Mouse (Mus musculus): ENCODE measurements around the gene Pef1. TPM values are rescaled to one million over a fixed set of nuclear protein-coding genes. Genes with fewer than 3 reads are reported as not detected.

Gene Pef1
- polyA plus RNA-seq, 1 experiment = 73.5 TPM

DNA sequence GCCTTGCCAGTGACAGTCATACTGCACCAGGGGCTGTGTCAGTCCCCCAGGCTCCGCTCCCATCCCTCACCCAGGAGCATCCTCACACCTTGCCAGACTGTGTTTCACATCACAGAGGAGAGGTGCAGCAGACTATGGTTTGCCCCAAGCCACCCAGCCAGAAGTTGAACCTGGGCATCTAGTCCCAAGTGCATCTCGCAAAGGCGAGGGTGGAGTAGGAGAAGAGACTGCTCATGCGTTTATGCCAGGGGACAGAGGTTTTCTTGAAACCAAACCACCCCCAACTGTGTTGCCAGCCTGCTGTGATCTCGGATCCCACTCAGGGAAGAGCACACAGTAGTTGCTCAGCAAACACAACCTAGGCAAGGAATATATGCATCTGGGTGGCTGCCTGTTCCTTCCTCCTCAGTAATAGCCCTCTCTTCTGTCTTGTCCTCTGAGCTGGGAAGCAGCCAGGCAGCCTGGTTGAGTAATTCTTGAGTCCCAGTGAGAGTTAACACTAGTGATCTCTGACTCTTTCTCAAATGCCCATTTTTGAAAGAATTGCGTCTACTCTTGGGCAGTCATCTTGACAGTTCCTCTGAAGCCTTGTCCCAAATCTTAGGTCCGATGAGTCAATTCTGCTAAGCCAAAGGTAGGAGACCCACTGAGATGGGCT is 29.2 kb downstream of the Pef1 start:
- no peak for DNase-seq (ENCODE audit: extremely low spot score in 1 of 2, low spot score in 1 of 2)

DNA sequence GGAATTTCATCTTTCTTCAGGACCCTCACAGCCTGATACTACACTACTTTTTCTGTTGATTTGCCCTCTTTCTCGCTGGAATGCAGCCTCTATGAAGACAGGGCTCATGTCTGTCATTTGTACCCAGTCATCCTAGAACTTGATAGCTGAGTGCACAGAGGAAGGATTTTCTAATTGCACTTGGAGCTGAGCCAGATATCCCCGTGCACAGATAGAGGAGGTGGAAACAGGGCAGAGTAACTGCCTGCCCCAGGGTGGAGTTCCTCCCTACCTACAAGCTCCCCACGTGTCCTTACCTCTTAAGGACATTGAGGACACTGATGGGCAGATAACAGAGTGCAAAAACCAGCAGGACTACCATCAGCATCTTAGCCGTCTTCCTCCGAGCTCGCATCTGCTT is 31.0 kb downstream of the Pef1 start:
- no peak for DNase-seq (ENCODE audit: extremely low spot score in 1 of 2, low spot score in 1 of 2)

DNA sequence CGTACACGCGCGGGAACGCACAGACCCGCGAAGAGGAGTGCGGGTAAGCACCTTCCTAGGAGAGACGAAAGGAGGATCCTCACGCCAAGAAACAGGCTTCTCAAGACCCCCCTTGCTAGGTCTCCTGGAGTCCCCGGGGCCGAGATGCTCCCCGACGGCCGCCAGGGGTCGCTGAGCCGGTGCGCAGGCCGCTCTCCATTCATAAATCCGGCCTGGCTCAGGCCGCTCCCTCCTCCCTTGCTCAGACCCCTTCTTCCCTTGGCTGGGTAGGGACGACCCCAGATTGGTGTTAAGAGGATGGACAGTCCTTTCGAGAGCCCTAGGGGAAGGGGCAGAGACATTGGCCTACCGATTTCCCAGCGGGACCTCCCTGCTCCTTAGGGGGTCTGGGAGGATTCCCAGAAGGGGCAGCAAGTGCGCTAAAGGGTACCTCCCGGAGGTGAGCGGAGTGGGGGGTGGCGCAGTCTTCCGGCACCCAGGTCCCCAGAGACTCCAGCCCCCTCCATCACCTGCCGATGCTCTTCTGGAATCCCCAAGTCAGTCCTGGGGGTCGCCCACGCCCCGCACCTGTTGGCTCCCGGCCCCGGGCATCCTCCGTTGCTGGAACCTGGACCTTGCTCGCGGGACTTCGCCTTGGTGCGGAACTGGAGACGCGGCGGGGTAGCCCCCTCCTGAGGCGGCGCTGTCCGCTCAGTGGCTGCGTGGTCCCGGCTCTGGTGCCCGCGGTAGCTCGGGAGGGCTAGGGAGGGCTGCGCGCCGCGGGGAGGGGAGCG is 36.3 kb downstream of the Pef1 start:
- DNase-seq (ENCODE audit: extremely low spot score in 1 of 2, low spot score in 1 of 2) = peak in 1 of 2 experiments; percentile 72

DNA sequence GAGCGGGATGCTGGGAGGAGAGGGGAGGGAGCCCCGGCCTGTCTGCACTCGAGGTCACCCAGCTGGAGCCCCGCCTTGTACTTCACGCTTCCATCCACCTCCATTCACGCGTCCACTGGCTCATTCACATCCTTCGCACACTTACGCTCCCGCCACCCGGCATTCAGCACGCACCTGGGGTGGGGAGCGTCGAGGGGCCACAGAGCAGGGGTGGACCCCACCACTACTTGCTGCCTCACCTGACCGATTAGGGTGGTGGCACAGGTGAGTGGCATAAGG is 36.8 kb downstream of the Pef1 start, which contains the start of gene Hcrtr1:
Gene Hcrtr1, minus strand, starts transcription at position 146 of the 279 bp plus-strand sequence.
- no peak for DNase-seq (ENCODE audit: extremely low spot score in 1 of 2, low spot score in 1 of 2)

DNA sequence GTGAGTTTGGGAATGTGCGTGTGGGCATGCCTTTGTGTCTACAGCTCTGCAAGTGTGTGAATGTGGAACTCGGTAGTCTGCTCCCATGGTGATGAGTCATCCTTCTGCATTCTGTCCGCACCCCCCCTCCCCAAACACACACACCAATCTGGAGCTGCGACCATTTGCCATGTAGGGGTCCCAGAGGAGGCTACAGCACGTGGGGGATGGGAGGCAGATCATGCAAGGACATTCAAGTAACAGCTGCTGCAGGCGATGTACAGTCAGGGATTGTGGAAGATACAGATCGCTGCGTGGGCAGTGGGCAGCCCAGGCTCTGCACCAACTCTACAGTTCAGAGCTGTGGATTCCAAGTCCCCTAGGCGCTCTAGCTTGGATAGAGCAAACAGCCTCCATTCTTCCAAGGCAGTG is 38.6 kb downstream of the Pef1 start:
- peak; percentile 22 to 69 for DNase-seq (ENCODE audit: extremely low spot score in 1 of 2, low spot score in 1 of 2)

DNA sequence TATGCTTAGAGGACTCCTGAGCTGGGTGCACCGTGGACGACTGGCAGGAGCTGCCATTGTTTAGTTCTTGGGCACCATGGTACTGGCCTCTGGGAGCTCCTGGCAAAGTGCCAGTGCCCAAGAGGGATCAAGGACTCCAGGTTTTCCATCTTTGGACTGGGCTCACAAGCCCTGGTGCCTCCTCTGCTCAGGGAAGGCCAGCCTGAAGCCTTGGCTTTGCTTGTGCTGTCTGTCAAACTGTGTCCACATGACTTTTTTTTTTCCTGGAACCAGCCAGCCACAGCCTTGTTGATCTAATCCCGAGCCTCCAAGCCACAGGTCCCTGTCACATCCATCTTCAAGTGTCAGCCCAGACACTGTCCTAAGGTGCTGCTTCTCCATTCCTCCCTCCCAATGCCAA is 39.4 kb downstream of the Pef1 start:
- no peak for DNase-seq (ENCODE audit: extremely low spot score in 1 of 2, low spot score in 1 of 2)

DNA sequence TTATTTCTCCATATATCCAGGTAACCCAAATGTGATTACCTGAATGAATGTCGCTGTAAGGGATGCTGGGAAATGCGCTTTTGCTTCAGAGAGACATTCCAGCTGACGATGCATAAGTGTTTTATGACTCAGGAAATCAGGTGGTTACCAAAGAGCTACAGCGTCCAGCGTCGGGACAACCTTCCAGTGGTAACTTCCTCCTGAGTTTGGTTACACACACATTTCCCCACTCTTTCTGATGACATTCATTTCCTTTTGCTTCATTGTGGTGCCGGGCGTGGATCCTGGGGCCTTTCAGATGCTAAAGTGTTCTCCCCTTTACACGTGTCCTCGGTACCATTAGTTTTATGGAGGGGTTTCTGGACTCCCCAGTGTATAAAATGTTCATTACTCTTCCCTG is 46.0 kb downstream of the Pef1 start:
- no peak for DNase-seq (ENCODE audit: extremely low spot score in 1 of 2, low spot score in 1 of 2)

DNA sequence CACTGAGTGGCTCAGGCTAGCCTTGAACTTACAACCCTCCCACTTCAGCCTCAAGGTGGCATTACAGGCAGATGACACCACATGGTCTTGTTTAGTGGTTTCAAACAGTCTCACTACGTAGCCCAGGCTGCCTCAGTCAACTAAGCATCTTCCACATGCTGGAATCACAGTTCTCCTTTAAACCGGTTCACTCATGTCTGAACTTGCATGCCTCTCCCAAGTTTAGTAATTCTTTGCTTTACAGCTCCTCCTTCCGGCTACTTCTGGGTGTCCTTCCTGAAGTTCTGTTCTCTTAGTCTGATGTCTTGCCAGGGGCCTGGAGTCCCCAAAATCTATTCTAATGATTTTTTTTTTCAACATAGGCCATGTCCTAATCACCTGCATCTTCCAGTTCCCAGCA is 51.9 kb downstream of the Pef1 start:
- no peak for DNase-seq (ENCODE audit: extremely low spot score in 1 of 2, low spot score in 1 of 2)

DNA sequence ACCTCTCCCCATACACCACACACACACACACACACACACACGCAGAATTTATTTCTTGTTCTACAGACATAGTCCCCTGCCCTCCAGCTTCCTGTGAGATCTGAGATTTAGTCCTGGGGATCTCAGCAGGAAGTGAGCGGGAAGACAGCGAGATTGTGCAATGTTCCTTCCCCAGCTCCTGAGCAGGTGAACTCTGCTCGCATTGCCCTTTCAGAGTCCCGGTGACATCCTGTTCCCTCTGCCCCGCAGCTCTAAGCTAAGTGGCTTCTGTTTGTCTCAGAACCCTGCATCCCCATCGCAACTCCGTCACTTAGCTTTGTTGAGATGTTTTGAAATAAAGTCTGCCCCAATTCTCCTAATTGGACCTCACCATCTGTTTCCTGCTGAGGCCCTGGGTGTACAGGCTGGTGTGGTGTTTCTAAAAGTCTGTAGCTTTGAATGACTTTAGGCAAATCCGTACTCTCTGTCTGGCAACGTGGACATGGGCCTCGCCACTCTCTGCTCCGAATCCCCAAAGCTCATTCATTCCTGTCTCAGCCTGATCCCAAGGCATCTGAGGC is 54.5 kb downstream of the Pef1 start:
- DNase-seq (ENCODE audit: extremely low spot score in 1 of 2, low spot score in 1 of 2) = no peak

DNA sequence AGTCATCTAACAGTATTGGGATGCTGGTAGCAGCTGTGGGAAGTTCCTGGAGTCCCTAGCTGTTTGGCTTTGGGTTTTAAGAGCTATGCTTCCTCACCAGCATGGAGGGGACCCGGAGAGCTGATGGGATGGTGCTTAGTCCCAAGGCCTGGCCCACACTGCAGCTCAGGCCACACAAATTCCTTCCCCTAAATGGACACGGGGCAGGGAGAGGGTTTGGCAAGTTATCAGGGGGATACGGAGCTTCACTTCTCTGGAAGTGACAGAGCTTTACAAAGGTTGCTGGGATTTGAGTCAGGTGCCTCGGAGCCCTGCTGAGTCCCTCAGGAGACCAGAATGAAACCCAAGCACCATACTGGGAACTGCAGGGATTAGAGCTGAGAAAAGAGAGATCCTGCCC is 59.0 kb downstream of the Pef1 start:
- DNase-seq (ENCODE audit: extremely low spot score in 1 of 2, low spot score in 1 of 2) = no peak

DNA sequence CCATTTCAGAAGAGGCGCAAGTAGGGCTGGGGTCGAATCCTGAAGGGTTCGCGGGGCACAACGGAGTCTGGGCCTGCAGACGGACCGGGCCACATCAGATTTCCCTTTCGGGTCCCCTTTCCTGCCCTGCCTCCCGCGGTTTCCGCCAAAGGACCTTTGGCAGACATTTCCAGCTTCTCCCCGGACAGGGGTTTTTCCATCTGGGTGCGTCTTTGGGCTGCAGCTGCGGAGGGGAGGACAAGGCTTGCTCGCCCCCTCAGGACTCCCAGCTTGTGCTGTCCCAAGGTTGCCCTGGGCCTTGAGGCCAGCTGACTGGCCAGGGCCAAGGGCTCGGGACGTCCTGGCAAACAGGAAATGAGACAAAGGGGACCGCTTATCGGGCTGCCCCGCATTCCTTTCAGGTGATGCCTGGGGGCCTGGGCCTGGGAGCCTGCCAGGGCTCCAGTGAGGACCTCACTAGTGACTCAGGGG is 61.1 kb downstream of the Pef1 start:
- no peak for DNase-seq (ENCODE audit: extremely low spot score in 1 of 2, low spot score in 1 of 2)

DNA sequence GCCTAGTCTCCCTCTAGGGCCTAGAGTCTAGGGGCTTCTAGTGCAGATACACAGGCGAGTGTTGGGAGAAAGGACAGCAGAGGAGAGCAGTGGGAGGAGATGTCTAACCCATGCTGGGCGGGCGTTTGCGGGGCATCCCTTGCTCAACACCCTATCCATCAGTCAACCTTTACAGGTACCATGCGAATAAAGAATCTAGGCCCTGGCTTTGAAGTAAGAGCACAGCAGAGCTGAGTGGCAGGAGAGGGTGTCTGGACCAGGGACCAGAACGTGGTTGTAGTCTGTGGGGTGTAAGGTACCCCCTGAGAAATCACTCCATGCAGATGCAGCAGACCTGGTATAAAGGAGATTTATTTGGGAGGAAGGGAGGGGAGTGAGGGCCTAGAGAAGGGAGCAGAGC is 61.8 kb downstream of the Pef1 start:
- DNase-seq (ENCODE audit: extremely low spot score in 1 of 2, low spot score in 1 of 2) = no peak

DNA sequence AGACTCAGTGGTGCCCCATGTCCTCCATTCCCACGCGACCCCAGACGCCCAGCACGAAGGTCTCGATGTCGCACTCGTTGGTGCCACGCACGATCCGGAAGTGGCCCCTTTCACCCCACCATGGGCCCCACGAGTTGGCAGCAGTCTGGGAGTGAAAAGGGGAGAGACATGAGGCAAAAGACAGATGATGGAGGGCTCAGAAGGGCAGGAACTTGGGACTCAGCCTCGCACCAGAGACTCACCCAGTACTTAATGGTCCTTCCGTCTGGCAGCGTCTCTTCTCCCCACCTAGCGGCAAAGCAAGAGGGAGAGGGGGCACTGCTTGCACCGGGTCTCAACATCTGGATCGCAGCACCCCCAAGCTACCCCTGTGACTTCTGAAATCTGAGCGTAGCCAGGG is 63.7 kb downstream of the Pef1 start:
- DNase-seq (ENCODE audit: extremely low spot score in 1 of 2, low spot score in 1 of 2) = no peak

DNA sequence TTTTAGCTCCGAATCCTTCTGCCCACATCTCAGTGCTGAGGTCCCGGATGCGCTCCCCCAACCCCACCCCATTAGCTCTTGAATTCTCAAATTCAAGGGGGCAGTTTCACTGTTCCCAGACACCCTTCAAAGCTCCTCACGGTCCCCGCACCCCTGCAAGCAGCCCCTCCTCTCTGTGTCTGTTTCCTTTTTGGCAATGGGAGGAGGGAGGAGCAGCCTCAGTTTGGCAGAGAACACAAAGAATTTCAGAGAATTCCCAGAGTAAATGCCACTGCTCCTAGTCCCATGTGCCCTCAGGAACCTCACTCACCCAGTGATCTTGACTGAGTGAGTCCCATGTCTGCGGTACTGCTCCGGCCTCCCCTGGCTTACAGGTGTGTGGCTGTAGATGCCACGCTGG is 64.2 kb downstream of the Pef1 start:
- no peak for DNase-seq (ENCODE audit: extremely low spot score in 1 of 2, low spot score in 1 of 2)

DNA sequence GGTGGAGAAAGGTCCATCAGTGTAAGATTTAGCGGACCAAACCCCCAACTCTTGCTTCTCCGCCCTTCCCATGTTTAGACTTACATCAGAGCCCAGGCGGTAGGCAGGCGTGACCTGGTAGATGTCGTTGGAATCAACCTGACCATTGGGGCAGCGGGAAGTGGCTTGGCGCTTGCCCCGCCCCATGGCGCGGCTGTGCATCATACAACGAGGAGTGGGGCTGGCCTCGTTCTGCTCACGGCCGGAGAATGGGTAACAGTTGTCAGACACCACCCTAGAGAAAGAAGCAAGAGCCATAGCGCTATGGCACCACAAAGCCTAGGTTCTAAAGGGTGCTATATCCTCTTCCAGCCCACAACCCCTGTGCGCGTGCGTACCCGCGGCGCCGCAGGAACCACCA is 65.0 kb downstream of the Pef1 start:
- no peak for DNase-seq (ENCODE audit: extremely low spot score in 1 of 2, low spot score in 1 of 2)

DNA sequence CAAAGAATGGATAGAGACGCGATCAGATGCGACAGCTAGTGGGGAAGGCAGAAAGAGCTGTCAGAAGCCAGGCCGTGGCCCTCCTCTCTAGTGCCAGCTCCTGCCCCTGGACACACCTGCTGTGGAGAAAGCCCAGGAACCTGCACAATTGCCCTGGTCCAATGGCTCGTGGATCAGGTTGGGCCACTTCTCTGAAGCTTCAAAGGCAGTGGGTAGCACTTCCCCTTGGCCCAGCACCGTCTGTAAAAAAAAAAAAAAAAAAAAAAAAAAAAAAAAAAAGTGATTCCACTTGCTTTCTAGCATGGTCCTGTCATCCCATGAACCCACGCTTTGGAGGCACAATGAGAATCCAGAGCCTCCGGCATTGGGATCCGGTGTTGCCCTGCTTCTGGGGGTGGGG is 65.5 kb downstream of the Pef1 start:
- DNase-seq (ENCODE audit: extremely low spot score in 1 of 2, low spot score in 1 of 2) = no peak

DNA sequence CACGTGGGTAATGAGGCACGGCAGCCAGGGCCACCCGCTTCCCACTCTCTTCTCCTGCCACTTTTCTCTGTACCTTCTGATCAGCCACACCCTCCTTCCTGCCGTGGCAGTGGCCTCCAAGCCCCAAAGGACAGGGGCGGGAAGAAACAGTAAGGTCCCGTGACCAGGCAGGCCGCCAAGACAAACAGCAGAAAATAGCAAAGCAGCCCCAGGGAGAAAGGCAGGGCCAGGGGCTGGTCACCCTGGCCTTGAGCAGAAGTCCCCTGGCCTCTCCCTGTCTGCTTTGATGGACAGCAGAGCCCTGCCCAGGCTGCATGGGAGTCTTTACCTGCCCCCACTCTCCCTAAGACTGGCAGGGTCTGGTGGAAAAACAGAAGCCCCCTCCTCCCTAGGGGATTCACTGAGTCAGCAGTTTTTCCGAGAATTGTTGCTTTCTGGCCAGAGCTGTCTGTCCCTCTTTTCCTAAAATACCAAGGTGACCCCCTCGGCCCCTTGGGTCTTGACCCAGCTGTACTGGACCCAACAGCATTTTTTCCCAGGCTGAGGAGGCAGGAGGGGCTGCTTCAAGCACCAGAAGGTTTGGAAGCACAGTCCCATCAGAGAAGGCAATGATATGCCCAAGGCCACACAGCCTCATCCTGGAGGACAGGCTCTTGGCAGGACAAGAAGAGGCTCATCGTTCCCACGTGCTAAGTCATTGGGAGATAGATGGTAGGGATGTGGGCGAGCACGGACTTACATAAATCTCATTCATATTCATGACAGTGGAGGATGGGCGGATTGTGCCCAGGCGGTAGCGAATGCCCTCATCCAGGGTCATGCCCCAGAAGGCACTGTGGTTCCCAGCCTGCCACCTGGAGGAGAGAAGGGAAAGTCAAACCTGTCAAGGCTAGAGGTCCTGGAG is 66.2 kb downstream of the Pef1 start:
- peak in 1 of 2 experiments; percentile 27 for DNase-seq (ENCODE audit: extremely low spot score in 1 of 2, low spot score in 1 of 2)

DNA sequence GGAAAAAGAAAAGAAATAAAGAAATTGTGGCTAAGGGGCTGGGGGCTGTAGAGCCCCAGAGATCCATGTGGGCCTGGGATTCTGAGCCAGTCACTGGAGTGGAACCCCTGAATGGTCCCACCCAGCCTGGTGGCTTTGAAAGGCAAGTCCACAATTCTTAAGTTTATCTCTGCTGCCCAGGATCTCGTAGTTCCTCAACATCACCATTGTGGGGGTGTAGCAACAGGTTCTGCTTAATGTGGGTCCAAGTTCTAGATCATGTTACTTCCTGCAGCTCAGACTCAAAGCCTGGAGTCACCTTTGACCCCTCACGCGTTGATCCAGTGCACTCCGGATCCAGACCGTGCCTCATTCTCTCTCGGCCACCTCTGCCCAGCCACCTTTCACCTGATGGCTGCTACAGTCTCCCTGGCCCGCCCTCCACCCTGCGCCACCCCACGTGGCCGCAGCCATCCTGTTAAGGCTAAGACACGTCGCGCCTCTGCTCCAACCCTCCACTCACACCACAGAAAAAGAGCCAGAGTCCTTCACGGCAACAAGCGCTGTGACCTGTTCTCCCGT is 67.1 kb downstream of the Pef1 start:
- DNase-seq (ENCODE audit: extremely low spot score in 1 of 2, low spot score in 1 of 2) = no peak

DNA sequence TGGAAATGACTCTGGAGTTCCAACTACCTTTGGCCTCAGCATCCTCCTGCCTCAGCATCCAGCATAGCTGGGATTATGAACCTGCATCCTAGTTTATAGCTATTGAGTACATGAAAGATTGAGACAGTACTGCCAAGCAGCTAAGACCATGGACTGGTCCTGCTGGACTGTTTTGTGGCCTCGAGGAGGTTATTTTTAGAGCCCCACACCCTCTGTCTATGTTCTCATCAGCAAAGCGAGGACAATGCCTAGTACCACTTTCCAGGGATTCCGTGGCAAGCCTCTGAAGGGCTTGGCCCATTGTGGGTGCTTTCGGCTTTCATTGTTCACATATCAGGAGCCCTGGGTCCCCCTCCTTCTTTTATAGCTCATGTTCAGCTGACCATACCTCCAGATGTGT is 68.0 kb downstream of the Pef1 start:
- no peak for DNase-seq (ENCODE audit: extremely low spot score in 1 of 2, low spot score in 1 of 2)

DNA sequence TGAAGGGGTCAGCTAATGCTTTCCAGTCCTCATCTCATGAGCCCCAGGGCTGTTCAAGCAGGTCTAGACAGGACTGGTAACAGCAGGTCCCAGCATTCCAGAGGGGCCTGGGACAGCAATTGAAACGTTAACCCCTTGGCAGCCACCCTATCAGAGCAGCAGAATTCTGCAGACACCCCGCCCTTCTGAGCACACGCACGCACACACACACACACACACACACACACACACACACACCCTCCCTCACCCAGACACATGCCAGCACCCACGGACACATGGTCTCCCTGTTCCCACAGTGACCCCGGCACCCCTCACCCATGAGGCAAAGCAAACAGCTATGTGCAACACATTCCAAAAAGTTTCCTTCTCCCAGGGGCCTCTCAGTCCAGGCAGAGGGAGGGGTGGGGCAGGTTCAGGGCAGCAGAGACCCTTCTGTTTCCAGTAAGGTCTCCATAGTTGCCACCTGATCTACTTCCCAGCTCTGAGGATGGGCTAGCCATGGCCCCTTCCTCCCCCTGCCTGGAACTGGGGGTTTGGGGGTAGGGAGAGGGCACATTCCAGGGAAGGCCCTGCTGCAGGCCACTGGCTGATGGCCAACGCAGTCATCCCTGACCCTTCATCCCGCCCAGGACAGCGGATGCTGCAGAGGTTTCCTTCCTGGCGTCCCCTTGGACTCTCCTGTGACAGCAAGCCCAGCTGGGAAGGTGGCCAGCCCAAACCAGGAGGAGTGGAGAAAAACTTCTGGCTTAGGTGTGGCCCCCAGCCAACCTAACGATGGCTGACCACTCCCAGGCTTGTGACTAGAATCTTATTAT is 69.8 kb downstream of the Pef1 start:
- DNase-seq (ENCODE audit: extremely low spot score in 1 of 2, low spot score in 1 of 2) = no peak
